Mouse (Mus musculus): ENCODE results near the gene Bak1.

Bak1 gene

GRCm38 (mm10) chr17:27021736-27022135 is 7.1 kb downstream of the Bak1 start:
- DNase-seq (ENCODE audit: low spot score in 2 of 2): no peak

GRCm38 (mm10) chr17:27021076-27021475 is 7.7 kb downstream of the Bak1 start:
- DNase-seq (ENCODE audit: low spot score in 2 of 2): no peak

- DNase-seq (ENCODE audit: low spot score in 2 of 2): no peak
These were observed 10.1 kb downstream of the Bak1 start for GRCm38 (mm10) chr17:27018555-27019196.

- peak; percentile 79 to 91 for DNase-seq (ENCODE audit: low spot score in 2 of 2)
These were observed 11.0 kb downstream of the Bak1 start for GRCm38 (mm10) chr17:27017564-27018499.

- DNase-seq (ENCODE audit: low spot score in 2 of 2): no peak
These were observed 15.9 kb downstream of the Bak1 start for GRCm38 (mm10) chr17:27012909-27013308.

GRCm38 (mm10) chr17:27011998-27012672 is 16.7 kb downstream of the Bak1 start:
- DNase-seq (ENCODE audit: low spot score in 2 of 2): peak; percentile 49 to 57

- DNase-seq (ENCODE audit: low spot score in 2 of 2): no peak
These were observed 17.6 kb downstream of the Bak1 start for GRCm38 (mm10) chr17:27011167-27011566.

GRCm38 (mm10) chr17:27008277-27008676 is 20.5 kb downstream of the Bak1 start:
- DNase-seq (ENCODE audit: low spot score in 2 of 2): no peak

- no peak for DNase-seq (ENCODE audit: low spot score in 2 of 2)
These were observed 23.2 kb downstream of the Bak1 start for GRCm38 (mm10) chr17:27005644-27006043.

- no peak for DNase-seq (ENCODE audit: low spot score in 2 of 2)
These were observed 23.8 kb downstream of the Bak1 start for GRCm38 (mm10) chr17:27004903-27005485.

- DNase-seq (ENCODE audit: low spot score in 2 of 2): peak; percentile 32 to 75
These were observed 24.4 kb downstream of the Bak1 start for GRCm38 (mm10) chr17:27004431-27004830.

- DNase-seq (ENCODE audit: low spot score in 2 of 2): peak in 1 of 2 experiments; percentile 55
These were observed 26.9 kb downstream of the Bak1 start for GRCm38 (mm10) chr17:27001889-27002288.

- peak; percentile 49 to 77 for DNase-seq (ENCODE audit: low spot score in 2 of 2)
These were observed 27.7 kb downstream of the Bak1 start for GRCm38 (mm10) chr17:27001151-27001550.

GRCm38 (mm10) chr17:26999996-27000395 is 28.8 kb downstream of the Bak1 start:
- no peak for DNase-seq (ENCODE audit: low spot score in 2 of 2)

- no peak for DNase-seq (ENCODE audit: low spot score in 2 of 2)
These were observed 30.5 kb downstream of the Bak1 start for GRCm38 (mm10) chr17:26998283-26998682.

GRCm38 (mm10) chr17:26997661-26998060 is 31.1 kb downstream of the Bak1 start:
- no peak for DNase-seq (ENCODE audit: low spot score in 2 of 2)

- no peak for DNase-seq (ENCODE audit: low spot score in 2 of 2)
These were observed 33.2 kb downstream of the Bak1 start for GRCm38 (mm10) chr17:26995562-26995961.

- DNase-seq (ENCODE audit: low spot score in 2 of 2): no peak
These were observed 33.8 kb downstream of the Bak1 start for GRCm38 (mm10) chr17:26995006-26995405.

- DNase-seq (ENCODE audit: low spot score in 2 of 2): no peak
These were observed 34.4 kb downstream of the Bak1 start for GRCm38 (mm10) chr17:26994410-26994809.

- DNase-seq (ENCODE audit: low spot score in 2 of 2): no peak
These were observed 38.3 kb downstream of the Bak1 start for GRCm38 (mm10) chr17:26990521-26990920.

GRCm38 (mm10) chr17:26985503-26986179 is 43.2 kb downstream of the Bak1 start:
- no peak for DNase-seq (ENCODE audit: low spot score in 2 of 2)

Measured in thymus, postnatal 10 days (tissue).